Mouse (Mus musculus): ENCODE measurements around the gene Gm17268. TPM values are rescaled to one million over a fixed set of nuclear protein-coding genes. Genes with fewer than 3 reads are reported as not detected.

Gm17268 gene
- polyA plus RNA-seq, 1 experiment from 2014 or later: not detected

DNA sequence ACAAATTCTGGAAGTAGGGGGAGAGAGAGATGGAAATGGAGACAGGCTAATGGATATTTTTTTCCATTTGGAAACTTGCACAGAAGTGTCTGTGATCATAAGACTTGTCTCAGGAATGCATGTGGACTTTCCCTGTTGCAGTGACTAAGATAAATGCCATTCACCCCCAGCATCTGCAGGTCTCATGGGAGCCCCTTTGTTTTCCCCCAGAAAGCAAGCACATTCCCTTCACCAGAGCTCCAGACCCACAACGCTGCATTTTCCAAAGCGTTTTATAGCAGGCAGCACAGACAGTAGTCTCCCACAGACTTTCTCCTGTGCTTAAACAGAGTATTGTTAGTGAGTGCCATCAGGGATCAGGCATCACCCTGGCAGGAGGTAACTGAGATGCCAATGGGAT is 19.0 kb downstream of the Gm17268 start:
- H3K4me1 ChIP-seq (replicated peaks; ENCODE audit: control insufficient read depth, insufficient read depth, low read length): no peaks in the 10 kb centered on the region
- no peak overlapping the region for H3K9ac ChIP-seq (replicated peaks; ENCODE audit: low read depth, low read length)
- 65% methylated on average over 2 of the region's 2 CpGs for WGBS
- no peak overlapping the region for H3K4me2 ChIP-seq (ENCODE audit: low read length)
- no peak overlapping the region for H3K27ac ChIP-seq (ENCODE audit: low read length)
- H3K9me3 ChIP-seq (ENCODE audit: control insufficient read depth, low read length): no peaks in the 10 kb centered on the region
- no peaks in the 10 kb centered on the region for H3K36me3 ChIP-seq (ENCODE audit: control insufficient read depth, insufficient read depth)
- H3K27me3 ChIP-seq (replicated peaks; ENCODE audit: control insufficient read depth, insufficient read depth, low read length): no peaks in the 10 kb centered on the region
- no peak for ATAC-seq
- H3K4me3 ChIP-seq (replicated peaks; ENCODE audit: low read length): no peak overlapping the region

DNA sequence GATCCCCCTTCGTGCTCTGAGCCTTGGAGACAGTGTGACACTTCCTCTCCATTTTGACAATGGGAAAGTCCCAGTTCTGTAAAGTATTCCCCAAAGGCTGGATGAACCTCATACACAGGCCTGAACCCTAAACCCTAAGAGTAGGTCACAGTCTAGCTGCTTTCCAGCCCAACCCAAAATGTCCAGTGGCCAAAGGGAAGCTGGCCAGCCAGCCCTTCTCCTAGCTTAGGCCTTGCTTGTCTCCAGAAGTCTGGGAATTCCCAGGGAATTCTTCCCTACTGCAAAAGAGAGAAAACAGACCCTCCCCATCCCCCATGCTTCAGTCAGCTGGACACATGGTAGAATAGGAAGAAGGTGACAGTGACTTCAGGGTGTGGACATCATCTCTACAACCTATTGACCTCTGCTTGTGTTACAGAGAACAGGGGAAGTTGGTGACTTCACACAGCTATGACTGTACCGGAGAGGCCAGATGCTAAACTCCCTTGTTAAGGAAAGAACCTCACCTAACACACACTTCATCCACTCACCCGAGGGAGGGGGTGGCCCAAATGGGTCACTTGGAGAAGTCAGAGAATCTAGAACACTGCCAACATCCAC is 22.1 kb downstream of the Gm17268 start:
- ATAC-seq: no peak
- no peaks in the 10 kb centered on the region for H3K4me1 ChIP-seq (replicated peaks; ENCODE audit: control insufficient read depth, insufficient read depth, low read length)
- H3K4me3 ChIP-seq (replicated peaks; ENCODE audit: low read length): no peak overlapping the region
- no peak overlapping the region for H3K4me2 ChIP-seq (ENCODE audit: low read length)
- no peak overlapping the region for H3K9ac ChIP-seq (replicated peaks; ENCODE audit: low read depth, low read length)
- no peak overlapping the region for H3K27ac ChIP-seq (ENCODE audit: low read length)
- 80% methylated on average over 3 of the region's 3 CpGs for WGBS
- H3K36me3 ChIP-seq (ENCODE audit: control insufficient read depth, insufficient read depth): no peaks in the 10 kb centered on the region
- no peaks in the 10 kb centered on the region for H3K9me3 ChIP-seq (ENCODE audit: control insufficient read depth, low read length)
- no peaks in the 10 kb centered on the region for H3K27me3 ChIP-seq (replicated peaks; ENCODE audit: control insufficient read depth, insufficient read depth, low read length)

GRCm38 (mm10) chr11:82015066-82015465 is 23.3 kb downstream of the Gm17268 start:
- no peaks in the 10 kb centered on the region for H3K4me1 ChIP-seq (replicated peaks; ENCODE audit: control insufficient read depth, insufficient read depth, low read length)
- H3K4me2 ChIP-seq (ENCODE audit: low read length): no peak overlapping the region
- H3K4me3 ChIP-seq (replicated peaks; ENCODE audit: low read length): no peak overlapping the region
- H3K9me3 ChIP-seq (ENCODE audit: control insufficient read depth, low read length): no peaks in the 10 kb centered on the region
- no peaks in the 10 kb centered on the region for H3K36me3 ChIP-seq (ENCODE audit: control insufficient read depth, insufficient read depth)
- 81% methylated on average over 2 of the region's 2 CpGs for WGBS
- no peak for ATAC-seq
- no peaks in the 10 kb centered on the region for H3K27me3 ChIP-seq (replicated peaks; ENCODE audit: control insufficient read depth, insufficient read depth, low read length)
- no peak overlapping the region for H3K27ac ChIP-seq (ENCODE audit: low read length)
- no peak overlapping the region for H3K9ac ChIP-seq (replicated peaks; ENCODE audit: low read depth, low read length)

DNA sequence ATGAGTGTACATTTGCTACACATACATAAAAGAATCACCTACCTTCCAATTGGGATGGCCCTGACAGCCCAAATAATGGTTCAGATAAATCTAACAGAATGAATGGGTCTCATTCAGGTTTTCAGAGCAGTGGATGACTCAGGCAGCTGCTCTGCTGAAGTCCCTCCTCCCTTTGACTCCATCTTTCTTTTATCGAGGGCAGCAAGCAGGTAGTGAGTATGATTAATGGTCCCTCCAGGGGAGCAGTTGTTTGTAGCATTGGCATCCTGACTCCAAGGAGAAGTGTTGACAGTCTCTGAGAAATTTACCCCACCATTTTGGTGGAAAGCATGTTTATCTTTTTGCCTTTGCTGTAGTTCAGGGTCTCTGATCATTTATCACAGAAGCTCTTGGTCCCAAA is 24.6 kb downstream of the Gm17268 start:
- H3K9ac ChIP-seq (replicated peaks; ENCODE audit: low read depth, low read length): no peak overlapping the region
- 75% methylated on average over 1 of the region's 1 CpGs for WGBS
- no peaks in the 10 kb centered on the region for H3K9me3 ChIP-seq (ENCODE audit: control insufficient read depth, low read length)
- ATAC-seq: no peak
- H3K27ac ChIP-seq (ENCODE audit: low read length): no peak overlapping the region
- no peak overlapping the region for H3K4me3 ChIP-seq (replicated peaks; ENCODE audit: low read length)
- no peaks in the 10 kb centered on the region for H3K36me3 ChIP-seq (ENCODE audit: control insufficient read depth, insufficient read depth)
- H3K4me2 ChIP-seq (ENCODE audit: low read length): no peak overlapping the region
- no peaks in the 10 kb centered on the region for H3K27me3 ChIP-seq (replicated peaks; ENCODE audit: control insufficient read depth, insufficient read depth, low read length)
- no peaks in the 10 kb centered on the region for H3K4me1 ChIP-seq (replicated peaks; ENCODE audit: control insufficient read depth, insufficient read depth, low read length)

DNA sequence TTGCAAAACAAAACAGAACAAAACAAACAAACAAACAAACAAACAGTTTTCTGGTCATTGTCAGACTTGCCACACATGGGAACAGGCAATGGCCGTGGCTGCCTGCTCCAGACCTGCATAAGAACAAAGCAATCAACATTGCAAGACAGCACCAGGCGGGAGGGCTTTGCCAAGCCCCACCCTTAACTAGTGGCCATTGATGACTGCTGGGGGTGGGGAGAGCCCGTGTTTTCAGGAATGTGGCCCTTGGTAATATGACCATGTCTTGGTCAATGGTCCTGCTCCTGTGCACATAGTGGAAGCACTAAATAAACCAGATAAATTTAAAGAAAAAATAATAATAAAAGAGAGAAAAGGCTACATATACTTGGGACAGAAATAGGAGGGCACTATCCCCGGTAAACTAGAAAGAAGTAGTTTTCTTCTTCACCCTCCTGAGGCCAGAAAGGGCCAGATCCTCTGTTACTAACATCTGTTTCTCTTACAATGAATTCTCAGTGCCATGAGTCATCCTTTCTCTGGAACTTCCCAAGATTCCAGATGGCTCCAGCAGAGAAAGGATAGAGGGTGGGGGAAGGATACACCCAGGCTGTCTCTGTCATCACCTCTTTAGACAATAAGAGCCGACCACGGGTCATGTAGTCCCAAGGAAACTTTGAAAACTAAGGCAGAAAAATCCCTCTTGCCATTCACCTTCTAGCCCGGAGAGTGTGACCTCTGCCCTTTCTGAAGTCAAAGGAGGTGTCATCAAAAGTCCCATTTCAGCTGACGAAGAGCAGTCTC is 26.8 kb downstream of the Gm17268 start:
- H3K4me1 ChIP-seq (replicated peaks; ENCODE audit: control insufficient read depth, insufficient read depth, low read length): no peaks in the 10 kb centered on the region
- no peaks in the 10 kb centered on the region for H3K27me3 ChIP-seq (replicated peaks; ENCODE audit: control insufficient read depth, insufficient read depth, low read length)
- no peaks in the 10 kb centered on the region for H3K36me3 ChIP-seq (ENCODE audit: control insufficient read depth, insufficient read depth)
- no peak overlapping the region for H3K27ac ChIP-seq (ENCODE audit: low read length)
- H3K9ac ChIP-seq (replicated peaks; ENCODE audit: low read depth, low read length): no peak overlapping the region
- no peaks in the 10 kb centered on the region for H3K9me3 ChIP-seq (ENCODE audit: control insufficient read depth, low read length)
- WGBS: 72% methylated on average over 8 of the region's 8 CpGs
- ATAC-seq: no peak
- H3K4me3 ChIP-seq (replicated peaks; ENCODE audit: low read length): no peak overlapping the region
- H3K4me2 ChIP-seq (ENCODE audit: low read length): no peak overlapping the region

DNA sequence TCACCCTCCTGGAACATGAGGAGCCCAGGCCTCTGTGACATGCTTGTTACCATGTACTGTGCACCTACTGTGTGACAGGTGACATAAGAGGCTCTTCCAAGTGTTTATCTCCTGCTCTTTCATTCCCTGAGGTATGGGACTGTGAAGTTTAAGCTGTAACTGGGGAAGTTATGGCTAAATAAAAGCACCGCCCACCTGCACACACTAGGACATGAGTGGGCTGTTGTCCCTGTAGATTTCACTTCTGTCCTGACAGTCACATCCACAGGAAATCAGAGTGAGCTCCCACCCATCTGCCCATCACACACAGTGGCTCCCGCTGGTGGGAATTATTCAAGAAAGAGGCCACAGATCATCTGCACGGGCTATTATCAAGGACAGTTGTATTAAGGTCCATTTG is 28.2 kb downstream of the Gm17268 start:
- H3K9me3 ChIP-seq (ENCODE audit: control insufficient read depth, low read length): no peaks in the 10 kb centered on the region
- no peak for ATAC-seq
- H3K4me2 ChIP-seq (ENCODE audit: low read length): no peak overlapping the region
- H3K36me3 ChIP-seq (ENCODE audit: control insufficient read depth, insufficient read depth): no peaks in the 10 kb centered on the region
- no peak overlapping the region for H3K27ac ChIP-seq (ENCODE audit: low read length)
- WGBS: 91% methylated on average over 3 of the region's 3 CpGs
- H3K27me3 ChIP-seq (replicated peaks; ENCODE audit: control insufficient read depth, insufficient read depth, low read length): no peaks in the 10 kb centered on the region
- H3K9ac ChIP-seq (replicated peaks; ENCODE audit: low read depth, low read length): no peak overlapping the region
- H3K4me3 ChIP-seq (replicated peaks; ENCODE audit: low read length): no peak overlapping the region
- no peaks in the 10 kb centered on the region for H3K4me1 ChIP-seq (replicated peaks; ENCODE audit: control insufficient read depth, insufficient read depth, low read length)

- WGBS: 47% methylated on average over 12 of the region's 12 CpGs
- H3K27ac ChIP-seq (ENCODE audit: low read length): no peak overlapping the region
- H3K9me3 ChIP-seq (ENCODE audit: control insufficient read depth, low read length): no peaks in the 10 kb centered on the region
- no peak overlapping the region for H3K4me3 ChIP-seq (replicated peaks; ENCODE audit: low read length)
- H3K9ac ChIP-seq (replicated peaks; ENCODE audit: low read depth, low read length): no peak overlapping the region
- H3K27me3 ChIP-seq (replicated peaks; ENCODE audit: control insufficient read depth, insufficient read depth, low read length): no peaks in the 10 kb centered on the region
- H3K36me3 ChIP-seq (ENCODE audit: control insufficient read depth, insufficient read depth): no peaks in the 10 kb centered on the region
- no peaks in the 10 kb centered on the region for H3K4me1 ChIP-seq (replicated peaks; ENCODE audit: control insufficient read depth, insufficient read depth, low read length)
- no peak overlapping the region for H3K4me2 ChIP-seq (ENCODE audit: low read length)
- no peak for ATAC-seq
These were observed 31.5 kb downstream of the Gm17268 start for GRCm38 (mm10) chr11:82006796-82007423.

GRCm38 (mm10) chr11:82004810-82005209 is 33.6 kb downstream of the Gm17268 start:
- no peak overlapping the region for H3K9ac ChIP-seq (replicated peaks; ENCODE audit: low read depth, low read length)
- 77% methylated on average over 2 of the region's 2 CpGs for WGBS
- no peak for ATAC-seq
- H3K9me3 ChIP-seq (ENCODE audit: control insufficient read depth, low read length): no peaks in the 10 kb centered on the region
- H3K36me3 ChIP-seq (ENCODE audit: control insufficient read depth, insufficient read depth): no peaks in the 10 kb centered on the region
- H3K4me3 ChIP-seq (replicated peaks; ENCODE audit: low read length): no peak overlapping the region
- no peak overlapping the region for H3K4me2 ChIP-seq (ENCODE audit: low read length)
- H3K4me1 ChIP-seq (replicated peaks; ENCODE audit: control insufficient read depth, insufficient read depth, low read length): no peaks in the 10 kb centered on the region
- H3K27me3 ChIP-seq (replicated peaks; ENCODE audit: control insufficient read depth, insufficient read depth, low read length): no peaks in the 10 kb centered on the region
- H3K27ac ChIP-seq (ENCODE audit: low read length): no peak overlapping the region

DNA sequence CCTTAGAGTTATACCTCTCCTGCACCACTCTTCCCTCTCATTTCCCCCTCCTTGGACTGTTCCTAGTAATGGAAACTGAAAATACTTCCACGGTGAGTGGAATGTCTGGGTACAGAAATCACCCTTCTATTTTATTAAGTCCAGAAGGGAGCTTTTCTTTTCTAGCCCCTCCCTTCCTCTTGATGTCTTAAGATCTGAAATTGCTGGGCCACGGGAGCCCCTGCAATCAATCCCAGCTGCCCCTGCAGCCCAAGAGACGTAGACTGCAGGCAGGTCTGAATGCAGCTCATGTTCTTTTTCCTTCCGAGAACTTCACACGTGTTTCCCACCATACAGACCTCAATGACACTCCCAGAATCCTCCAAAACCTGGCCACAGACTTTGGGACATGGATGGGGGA is 37.8 kb downstream of the Gm17268 start:
- Histone ChIP-seq H3K36me3 (ENCODE audit: control insufficient read depth, insufficient read depth) (no peaks in the 10 kb centered on the region), H3K9ac (replicated peaks; ENCODE audit: low read depth, low read length) (no peak overlapping the region), H3K9me3 (ENCODE audit: control insufficient read depth, low read length) (no peaks in the 10 kb centered on the region), H3K27me3 (replicated peaks; ENCODE audit: control insufficient read depth, insufficient read depth, low read length) (no peaks in the 10 kb centered on the region), H3K27ac (ENCODE audit: low read length) (no peak overlapping the region), H3K4me2 (ENCODE audit: low read length) (no peak overlapping the region), H3K4me1 (replicated peaks; ENCODE audit: control insufficient read depth, insufficient read depth, low read length) (no peaks in the 10 kb centered on the region), H3K4me3 (replicated peaks; ENCODE audit: low read length) (no peak overlapping the region)
- ATAC-seq: no peak
- 53% methylated on average over 5 of the region's 5 CpGs for WGBS
